Mouse (Mus musculus) kidney, adult 2 months (tissue): ENCODE measurements around the gene Dlg3. TPM values are rescaled to one million over a fixed set of nuclear protein-coding genes. Genes with fewer than 3 reads are reported as not detected.

Experiments
- DNase-seq: peaks from one replicate; pipeline ENCODE4 v3.0.0; 2021
- H3K27ac ChIP-seq: fragments of 200-500 bp; 2 replicates; pipeline ENCODE4 v1.5.1; 2012; ENCODE audit warnings: low read depth, low read length, control low read depth, inconsistent platforms; ENCODE audit not compliant: insufficient read depth
- H3K27me3 ChIP-seq: fragments of 200-500 bp; replicated peaks from 2 replicates; pipeline ENCODE4 v1.6.1; 2012; ENCODE audit warnings: mild to moderate bottlenecking, moderate library complexity, low read length, inconsistent platforms; ENCODE audit not compliant: control insufficient read depth, insufficient read depth
- H3K36me3 ChIP-seq: fragments of 200-500 bp; 2 replicates; pipeline ENCODE4 v1.6.1; 2012; ENCODE audit warnings: mild to moderate bottlenecking, moderate library complexity, low read length, inconsistent platforms; ENCODE audit not compliant: control insufficient read depth, insufficient read depth
- H3K4me1 ChIP-seq: fragments of 200-500 bp; 2 replicates; pipeline ENCODE4 v1.6.1; 2011; ENCODE audit warnings: low read length; ENCODE audit not compliant: control insufficient read depth, insufficient read depth
- H3K4me3 ChIP-seq: fragments of 200-500 bp; 2 replicates; pipeline ENCODE4 v1.5.1; 2011; ENCODE audit warnings: mild to moderate bottlenecking, low read depth, low read length, control low read depth; ENCODE audit not compliant: insufficient read depth
- CTCF ChIP-seq: fragments of 200-500 bp; conservative IDR thresholded peaks from 2 replicates; pipeline ENCODE4 v1.5.1; 2011; ENCODE audit warnings: low read depth, mild to moderate bottlenecking, control low read depth, low read length, moderate library complexity, mixed read lengths; ENCODE audit not compliant: insufficient read depth, insufficient read length
- POLR2A ChIP-seq: fragments of 200-500 bp; IDR thresholded peaks from one replicate; pipeline ENCODE4 v1.6.1; 2011; ENCODE audit warnings: low read depth, low read length, control low read depth
- whole genome bisulfite sequencing: fragments of 180-500 bp; shearing (Covaris S2); methylation state at CpG from one replicate; pipeline ENCODE4 v1.1.7; 2018; 5-methylcytosine and 5-hydroxymethylcytosine counted together
- polyA plus RNA-seq: library from polyadenylated mRNA; depleted of rRNA; stranded (reverse); fragments of >200 nt; gene quantifications from 2 replicates; pipeline ENCODE4 v1.2.3, GENCODE M21; 2012

The Dlg3 gene
- polyA plus RNA-seq, 1 experiment, result 12.2 TPM

GRCm38 (mm10) chrX:100797370-100797769 is 29.8 kb downstream of the Dlg3 start:
- Histone ChIP-seq H3K27ac (no peak overlapping the region), H3K4me3 (no peak overlapping the region), H3K27me3 (no peaks in the 10 kb centered on the region), H3K36me3 (no peaks in the 10 kb centered on the region), H3K4me1 (peaks cover 9% of the 10 kb centered on the region; the same call in 1 of the 2 replicates)
- 59% methylated on average over 4 of the region's 4 CpGs for WGBS
- DNase-seq, result no peak
- TF ChIP-seq POLR2A, result no peak

GRCm38 (mm10) chrX:100797851-100798527 is 30.5 kb downstream of the Dlg3 start:
- H3K36me3 ChIP-seq, result no peaks in the 10 kb centered on the region
- TF ChIP-seq POLR2A, result no peak
- no peak for TF ChIP-seq CTCF
- H3K27me3 ChIP-seq, result no peaks in the 10 kb centered on the region
- DNase-seq, result no peak
- H3K4me1 ChIP-seq, result peaks cover 9% of the 10 kb centered on the region; the same call in 1 of the 2 replicates
- WGBS, result 69% methylated on average over 7 of the region's 7 CpGs
- no peak overlapping the region for H3K27ac ChIP-seq
- H3K4me3 ChIP-seq, result no peak overlapping the region

GRCm38 (mm10) chrX:100800643-100801042 is 33.1 kb downstream of the Dlg3 start:
- no peaks in the 10 kb centered on the region for H3K36me3 ChIP-seq
- 0 out of 2 replicates have a peak overlapping the region, but pooled peaks have one; percentile 22 for H3K27ac ChIP-seq
- H3K4me3 ChIP-seq, result no peak overlapping the region
- TF ChIP-seq POLR2A (no peak), CTCF (no peak)
- DNase-seq, result no peak
- no peaks in the 10 kb centered on the region for H3K27me3 ChIP-seq
- H3K4me1 ChIP-seq, result peaks cover 2% of the 10 kb centered on the region; the same call in 1 of the 2 replicates
- WGBS, result 20% methylated on average over 2 of the region's 2 CpGs

- TF ChIP-seq POLR2A, result no peak
- no peak for TF ChIP-seq CTCF
- Histone ChIP-seq H3K27ac (peak overlapping the region; percentile 30; the same call in 1 of the 2 replicates), H3K27me3 (no peaks in the 10 kb centered on the region), H3K36me3 (no peaks in the 10 kb centered on the region), H3K4me3 (no peak overlapping the region), H3K4me1 (peaks cover 2% of the 10 kb centered on the region; the same call in 1 of the 2 replicates)
- peak; percentile 52 for DNase-seq
- 51% methylated on average over 6 of the region's 6 CpGs for WGBS
These were observed 34.5 kb downstream of the Dlg3 start for GRCm38 (mm10) chrX:100802034-100802433.

GRCm38 (mm10) chrX:100811129-100811528 is 43.6 kb downstream of the Dlg3 start:
- Histone ChIP-seq H3K4me1 (no peaks in the 10 kb centered on the region), H3K27me3 (no peaks in the 10 kb centered on the region), H3K36me3 (no peaks in the 10 kb centered on the region; the same call in 1 of the 2 replicates), H3K4me3 (no peak overlapping the region), H3K27ac (no peak overlapping the region)
- no peak for TF ChIP-seq CTCF
- no peak for TF ChIP-seq POLR2A
- 76% methylated on average over 4 of the region's 4 CpGs for WGBS
- no peak for DNase-seq

GRCm38 (mm10) chrX:100814139-100814538 is 46.6 kb downstream of the Dlg3 start:
- Histone ChIP-seq H3K27ac (no peak overlapping the region), H3K4me1 (no peaks in the 10 kb centered on the region), H3K27me3 (no peaks in the 10 kb centered on the region), H3K4me3 (no peak overlapping the region), H3K36me3 (no peaks in the 10 kb centered on the region; the same call in 1 of the 2 replicates)
- DNase-seq, result no peak
- no peak for TF ChIP-seq POLR2A
- TF ChIP-seq CTCF, result no peak
- 88% methylated on average over 8 of the region's 8 CpGs for WGBS

GRCm38 (mm10) chrX:100815766-100816165 is 48.2 kb downstream of the Dlg3 start:
- no peak for DNase-seq
- 72% methylated on average over 7 of the region's 7 CpGs for WGBS
- no peaks in the 10 kb centered on the region; the same call in 1 of the 2 replicates for H3K36me3 ChIP-seq

More at GRCm38 (mm10) chrX:100815766-100816165, 48.2 kb downstream of the Dlg3 start:
- no peak overlapping the region for H3K4me3 ChIP-seq
- no peaks in the 10 kb centered on the region for H3K4me1 ChIP-seq
- no peak overlapping the region for H3K27ac ChIP-seq
- no peaks in the 10 kb centered on the region for H3K27me3 ChIP-seq
- TF ChIP-seq POLR2A (no peak), CTCF (no peak)
